Comparison of ENCODE assay signal across 11 mouse cellular contexts in genomic region chr5:43855769-43856168, GRCm38 (mm10). TPM values are rescaled to one million over a fixed set of nuclear protein-coding genes. Genes with fewer than 3 reads are reported as not detected.
A peak's percentile ranks its signal among the peaks of the same experiment; 100 is the strongest.
DNase-seq lines count a peak whose midpoint lies in the region; ATAC-seq lines count a peak whose summit lies in the region.
"Had no signal": no experiment of that assay in that cellular context is flagged by ENCODE, and none has a peak within 500 bp of the region (broad histone marks: within the 10 kb centered on the region; RNA-seq: fewer than 3 reads in every experiment).

No protein-coding gene starts in this region.

- no peaks in the 10 kb centered on the region for H3K27me3 ChIP-seq in heart, embryonic 11.5 days (ENCODE audit: control insufficient read depth, insufficient read depth, low read length)
- H3K27me3 ChIP-seq in heart, embryonic 14.5 days (ENCODE audit: control insufficient read depth, insufficient read depth, low read length), result no peaks in the 10 kb centered on the region
- H3K27me3 ChIP-seq in forebrain, embryonic 15.5 days, result no peaks in the 10 kb centered on the region

- H3K9me3 ChIP-seq in heart, embryonic 11.5 days (replicated peaks; ENCODE audit: control insufficient read depth, low read length), result no peaks in the 10 kb centered on the region
- no peaks in the 10 kb centered on the region; the same call in 1 of the 2 replicates for H3K9me3 ChIP-seq in heart, embryonic 14.5 days (ENCODE audit: control insufficient read depth, low read length)
- H3K9me3 ChIP-seq in forebrain, embryonic 15.5 days, result no peaks in the 10 kb centered on the region

- H3K9ac ChIP-seq in heart, embryonic 11.5 days (ENCODE audit: low read depth, low read length), result no peak overlapping the region
- H3K9ac ChIP-seq in heart, embryonic 14.5 days (ENCODE audit: low read length), result no peak overlapping the region
- no peak overlapping the region for H3K9ac ChIP-seq in forebrain, embryonic 15.5 days (replicated peaks)

- H3K36me3 ChIP-seq in heart, embryonic 11.5 days (ENCODE audit: control insufficient read depth, insufficient read depth, low read length), result no peaks in the 10 kb centered on the region
- no peaks in the 10 kb centered on the region for H3K36me3 ChIP-seq in heart, embryonic 14.5 days (ENCODE audit: control insufficient read depth, insufficient read depth, low read length)
- H3K36me3 ChIP-seq in forebrain, embryonic 15.5 days, result no peaks in the 10 kb centered on the region

- peak; percentile 22 to 62 for DNase-seq in heart, adult 9 months (ENCODE audit: low spot score in 2 of 2)
- peak; percentile 52 to 58 for DNase-seq in B cell, adult 2 months
- peak; percentile 73 for DNase-seq in lung, postnatal 36 days
- DNase-seq in frontal cortex, adult 2 months (ENCODE audit: extremely low spot score in 1 of 2, low spot score in 1 of 2), result no peak
- DNase-seq: adrenal gland, adult 8-10 months; embryo, embryonic 11 days had no signal

- no peak overlapping the region for H3K4me3 ChIP-seq in heart, embryonic 11.5 days (ENCODE audit: low read depth, low read length)
- no peak overlapping the region for H3K4me3 ChIP-seq in heart, embryonic 14.5 days (ENCODE audit: control insufficient read depth in 1 of 2, insufficient read depth in 1 of 2, low read depth in 1 of 2, low read length in 2 of 2)
- no peak overlapping the region for H3K4me3 ChIP-seq in forebrain, embryonic 15.5 days

- no peak overlapping the region for H3K4me2 ChIP-seq in heart, embryonic 11.5 days
- no peak overlapping the region for H3K4me2 ChIP-seq in heart, embryonic 14.5 days (ENCODE audit: low read length)
- no peak overlapping the region for H3K4me2 ChIP-seq in forebrain, embryonic 15.5 days (replicated peaks)

- no peak overlapping the region for H3K27ac ChIP-seq in heart, embryonic 11.5 days (ENCODE audit: low read depth, low read length)
- H3K27ac ChIP-seq in heart, embryonic 14.5 days (replicated peaks in 1 of 2; ENCODE audit: control insufficient read depth in 1 of 2, insufficient read depth in 1 of 2, low read depth in 2 of 2, low read length in 2 of 2), result 0 out of 4 replicates have a peak overlapping the region, but pooled peaks of 1 of the 2 experiments have one; percentile 27
- no peak overlapping the region for H3K27ac ChIP-seq in forebrain, embryonic 15.5 days (replicated peaks)
- H3K27ac ChIP-seq: hindbrain, postnatal 0 days had no signal

- ATAC-seq in heart, embryonic 11.5 days (replicated peaks; ENCODE audit: insufficient number of reproducible peaks, low FRiP score, low TSS enrichment), result no peak
- peak; percentile 69 for ATAC-seq in heart, embryonic 14.5 days (ENCODE audit: insufficient number of reproducible peaks, insufficient read depth, low FRiP score, low read depth)
- ATAC-seq in cerebellum, adult (ENCODE audit: insufficient number of reproducible peaks, low FRiP score, low TSS enrichment), result no peak
- ATAC-seq in forebrain, embryonic 15.5 days (replicated peaks), result no peak
- ATAC-seq: hindbrain, postnatal 0 days had no signal

- WGBS in heart, embryonic 11.5 days (ENCODE audit: insufficient replicate concordance), result 53% methylated on average over 2 of the region's 2 CpGs
- WGBS in heart, embryonic 14.5 days, result 55% methylated on average over 2 of the region's 2 CpGs
- 87% methylated on average over 2 of the region's 2 CpGs for WGBS in forebrain, embryonic 15.5 days

- H3K4me1 ChIP-seq in heart, embryonic 11.5 days (ENCODE audit: control insufficient read depth, insufficient read depth, low read length), result peaks cover 4% of the 10 kb centered on the region; the same call in 1 of the 2 replicates
- peaks cover 5 to 10% of the 10 kb centered on the region in 2 experiments; a peak in 3 of 4 replicates for H3K4me1 ChIP-seq in heart, embryonic 14.5 days (ENCODE audit: control insufficient read depth in 2 of 2, insufficient read depth in 2 of 2, low read length in 2 of 2)
- H3K4me1 ChIP-seq in forebrain, embryonic 15.5 days, result no peaks in the 10 kb centered on the region

RNA-seq across cellular contexts. Expression of gene Cd38, which starts 12.6 kb away (rescaled TPM):
- polyA plus RNA-seq in heart, embryonic 11.5 days (2014; fragmentation: Nextera tagmentation; extraction: Ambion mirVana), result 20.2 and 20.3 TPM in 2 replicates
- polyA plus RNA-seq in heart, embryonic 14.5 days (2014; fragmentation: Nextera tagmentation; extraction: Ambion mirVana), result 23.4 and 25.3 TPM in 2 replicates
- polyA plus RNA-seq in forebrain, embryonic 15.5 days (2015; fragmentation: Nextera tagmentation; extraction: Ambion mirVana), result 1.6 and 1.8 TPM in 2 replicates
- 6.1 and 7.5 TPM in 2 replicates for polyA plus RNA-seq in frontal cortex, adult 2 months (2012; rRNA removed)

RNA-seq across cellular contexts. Expression of gene Fbxl5, which starts 34.3 kb away (rescaled TPM):
- 41.8 and 49.0 TPM in 2 replicates for polyA plus RNA-seq in heart, embryonic 11.5 days (2014; fragmentation: Nextera tagmentation; extraction: Ambion mirVana)
- 53.8 and 54.1 TPM in 2 replicates for polyA plus RNA-seq in heart, embryonic 14.5 days (2014; fragmentation: Nextera tagmentation; extraction: Ambion mirVana)
- polyA plus RNA-seq in forebrain, embryonic 15.5 days (2015; fragmentation: Nextera tagmentation; extraction: Ambion mirVana), result 71.9 and 75.7 TPM in 2 replicates
- polyA plus RNA-seq in frontal cortex, adult 2 months (2012; rRNA removed), result 62.3 and 66.9 TPM in 2 replicates

RNA-seq across cellular contexts. Expression of gene Bst1, which starts 37.1 kb away (rescaled TPM):
- polyA plus RNA-seq in heart, embryonic 11.5 days (2014; fragmentation: Nextera tagmentation; extraction: Ambion mirVana), result 0.23 TPM in 1 of 2 replicates, not detected in the other
- 1.4 and 1.8 TPM in 2 replicates for polyA plus RNA-seq in heart, embryonic 14.5 days (2014; fragmentation: Nextera tagmentation; extraction: Ambion mirVana)
- not detected in 2 replicates for polyA plus RNA-seq in forebrain, embryonic 15.5 days (2015; fragmentation: Nextera tagmentation; extraction: Ambion mirVana)
- 0.34 and 0.44 TPM in 2 replicates for polyA plus RNA-seq in frontal cortex, adult 2 months (2012; rRNA removed)

RNA-seq across cellular contexts. Expression of gene Gm7879, which starts 57.2 kb away (rescaled TPM):
- not detected in 2 replicates for polyA plus RNA-seq in heart, embryonic 11.5 days (2014; fragmentation: Nextera tagmentation; extraction: Ambion mirVana)
- 0.35 TPM in 1 of 2 replicates, not detected in the other for polyA plus RNA-seq in heart, embryonic 14.5 days (2014; fragmentation: Nextera tagmentation; extraction: Ambion mirVana)
- polyA plus RNA-seq in forebrain, embryonic 15.5 days (2015; fragmentation: Nextera tagmentation; extraction: Ambion mirVana), result 0.47 TPM in 1 of 2 replicates, not detected in the other
- polyA plus RNA-seq in frontal cortex, adult 2 months (2012; rRNA removed), result 0.19 and 0.60 TPM in 2 replicates

Comparison
In these comparisons a context has a peak if more than half of its experiments do, and no peak if none do; other contexts are left out.
1. DNase-seq: peak in heart, adult 9 months (2 of 2), B cell, adult 2 months (2 of 2) and lung, postnatal 36 days (single experiment); none in frontal cortex, adult 2 months (0 of 2).